Mouse (Mus musculus) hindbrain, postnatal 0 days (tissue): ENCODE data around the gene Gm20547. TPM values are rescaled to one million over a fixed set of nuclear protein-coding genes. Genes with fewer than 3 reads are reported as not detected.
A peak's percentile ranks its signal among the peaks of the same experiment; 100 is the strongest.
"Not testable (repeated sequence)": the region's sequence is repeated elsewhere in the genome, so short reads cannot be mapped to it uniquely, and the experiment has no call there.

Experiments used
- ATAC-seq: fragments of 200-750 bp; cut with Nextera tagmentation; 2 replicates; pipeline ENCODE4 v1.8.0; 2017; ENCODE audit warnings: mild to moderate bottlenecking, moderate TSS enrichment, moderate library complexity
- DNase-seq: peaks from one replicate; pipeline ENCODE4 v3.0.0-alpha.2; 2015; ENCODE audit warnings: low spot score
- H3K27ac ChIP-seq: fragments of 300-500 bp; sonication (generic); 2 replicates; pipeline ENCODE4 v1.5.1; 2014; ENCODE audit warnings: mild to moderate bottlenecking
- H3K27me3 ChIP-seq: fragments of 300-500 bp; sonication (generic); 2 replicates; pipeline ENCODE4 v1.6.1; 2014; ENCODE audit warnings: low read length, mixed read lengths; ENCODE audit not compliant: insufficient read depth
- H3K36me3 ChIP-seq: fragments of 300-500 bp; sonication (generic); 2 replicates; pipeline ENCODE4 v1.6.1; 2014; ENCODE audit warnings: low read length, mixed read lengths; ENCODE audit not compliant: insufficient read depth
- H3K4me1 ChIP-seq: fragments of 300-500 bp; sonication (generic); 2 replicates; pipeline ENCODE4 v1.6.1; 2014; ENCODE audit warnings: antibody characterized with exemption, low read length, mixed read lengths; ENCODE audit not compliant: insufficient read depth
- H3K4me2 ChIP-seq: fragments of 300-500 bp; sonication (generic); 2 replicates; pipeline ENCODE4 v1.6.1; 2014; ENCODE audit warnings: low read depth, mild to moderate bottlenecking, low read length, moderate library complexity, mixed read lengths
- H3K4me3 ChIP-seq: fragments of 300-500 bp; sonication (generic); 2 replicates; pipeline ENCODE4 v1.5.1; 2014; ENCODE audit warnings: low read length
- H3K9ac ChIP-seq: fragments of 300-500 bp; sonication (generic); replicated peaks from 2 replicates; pipeline ENCODE4 v1.6.1; 2014; ENCODE audit warnings: mild to moderate bottlenecking, low read length, moderate library complexity, mixed read lengths
- H3K9me3 ChIP-seq: fragments of 300-500 bp; sonication (generic); 2 replicates; pipeline ENCODE4 v1.6.1; 2016; ENCODE audit warnings: low read length, mixed read lengths
- CTCF ChIP-seq: IDR thresholded peaks from 2 replicates; pipeline ENCODE4 v1.5.1; 2016; ENCODE audit warnings: antibody characterized with exemption, control low read depth, low read depth
- WGBS: fragments of 180-500 bp; shearing (Covaris S2); extraction: QIAGEN DNeasy Blood & Tissue Kit; methylation state at CpG from one replicate; pipeline ENCODE4 v1.1.7; 2014; 5-methylcytosine and 5-hydroxymethylcytosine counted together
- polyA plus RNA-seq: library from polyadenylated mRNA; unstranded; fragments of >200 nt; fragmentation: Nextera tagmentation; extraction: Ambion mirVana; gene quantifications from 2 replicates; pipeline ENCODE4 v1.2.1, GENCODE M21; 2015
- total RNA-seq: library from RNA; depleted of rRNA; stranded (reverse); fragments of >200 nt; gene quantifications from 2 replicates; pipeline ENCODE4 v1.2.3, GENCODE M21; 2014

The Gm20547 gene
- total and polyA plus RNA-seq, 2 experiments from 2014 or later: not detected

- Histone ChIP-seq H3K9ac (no peak overlapping the region), H3K9me3 (no peaks in the 10 kb centered on the region), H3K27ac (no peak overlapping the region), H3K27me3 (no peaks in the 10 kb centered on the region), H3K4me3 (no peak overlapping the region), H3K36me3 (peaks cover 17% of the 10 kb centered on the region; the same call in 1 of the 2 replicates), H3K4me1 (no peaks in the 10 kb centered on the region), H3K4me2 (no peak overlapping the region)
- DNase-seq (no peak), ATAC-seq (no peak)
- TF ChIP-seq CTCF: no peak
- 79% methylated on average over 9 of the region's 9 CpGs for WGBS
Observed at GRCm38 (mm10) chr17:34917188-34917587, 35.3 kb upstream of the Gm20547 start.

- Histone ChIP-seq H3K36me3 (peaks cover 25% of the 10 kb centered on the region; the same call in 1 of the 2 replicates), H3K27ac (no peak overlapping the region), H3K9ac (no peak overlapping the region), H3K9me3 (no peaks in the 10 kb centered on the region), H3K4me1 (no peaks in the 10 kb centered on the region), H3K4me2 (no peak overlapping the region), H3K27me3 (no peaks in the 10 kb centered on the region), H3K4me3 (no peak overlapping the region)
- no peak for ATAC-seq
- TF ChIP-seq CTCF: no peak
- 86% methylated on average over 5 of the region's 5 CpGs for WGBS
- no peak for DNase-seq
Observed at GRCm38 (mm10) chr17:34916316-34916715, 34.5 kb upstream of the Gm20547 start.

GRCm38 (mm10) chr17:34915410-34915831 lies 33.6 kb upstream of the Gm20547 start:
- H3K4me2 ChIP-seq: no peak overlapping the region
- H3K4me3 ChIP-seq: no peak overlapping the region
- no peak overlapping the region for H3K9ac ChIP-seq
- DNase-seq: no peak
- no peak overlapping the region for H3K27ac ChIP-seq
- peak; percentile 36; the same call in 1 of the 2 replicates for TF ChIP-seq CTCF
- H3K36me3 ChIP-seq: peaks cover 34% of the 10 kb centered on the region
- no peak for ATAC-seq
- no peaks in the 10 kb centered on the region for H3K4me1 ChIP-seq
- no peaks in the 10 kb centered on the region for H3K27me3 ChIP-seq
- no peaks in the 10 kb centered on the region for H3K9me3 ChIP-seq
- WGBS: 27% methylated on average over 11 of the region's 11 CpGs

GRCm38 (mm10) chr17:34913930-34914665 lies 32.3 kb upstream of the Gm20547 start, which contains the start of gene Slc44a4:
Slc44a4 (plus strand) TSS chr17:34914466.
- H3K9ac ChIP-seq: no peak within 1 kb of the TSS
- no peak within 1 kb of the TSS for H3K27ac ChIP-seq
- DNase-seq (no peak), ATAC-seq (no peak)
- no peaks in the 10 kb centered on the region for H3K27me3 ChIP-seq
- no peaks in the 10 kb centered on the region for H3K4me1 ChIP-seq
- WGBS: 41% methylated on average over 18 of the region's 18 CpGs
- H3K4me3 ChIP-seq: no peak within 1 kb of the TSS
- no peak for TF ChIP-seq CTCF
- no peaks in the 10 kb centered on the region for H3K9me3 ChIP-seq
- no peak within 1 kb of the TSS for H3K4me2 ChIP-seq
- peaks cover 46% of the 10 kb centered on the region for H3K36me3 ChIP-seq

- H3K36me3 ChIP-seq: peaks cover 67% of the 10 kb centered on the region
- H3K4me3 ChIP-seq: no peak overlapping the region
- whole genome bisulfite sequencing: 35% methylated on average over 5 of the region's 5 CpGs
- H3K27ac ChIP-seq: no peak overlapping the region
- no peak overlapping the region for H3K4me2 ChIP-seq
- peak; percentile 94 for TF ChIP-seq CTCF
- H3K27me3 ChIP-seq: no peaks in the 10 kb centered on the region
- no peaks in the 10 kb centered on the region for H3K4me1 ChIP-seq
- ATAC-seq (peak; percentile 77), DNase-seq (peak; percentile 77)
- H3K9ac ChIP-seq: no peak overlapping the region
- H3K9me3 ChIP-seq: no peaks in the 10 kb centered on the region
Observed at GRCm38 (mm10) chr17:34911945-34912351, 30.1 kb upstream of the Gm20547 start.

GRCm38 (mm10) chr17:34910982-34911381 lies 29.1 kb upstream of the Gm20547 start:
- no peak overlapping the region for H3K27ac ChIP-seq
- no peak overlapping the region for H3K4me3 ChIP-seq
- TF ChIP-seq CTCF: no peak
- H3K27me3 ChIP-seq: no peaks in the 10 kb centered on the region
- H3K36me3 ChIP-seq: peaks cover 76% of the 10 kb centered on the region
- ATAC-seq: no peak
- no peak overlapping the region for H3K4me2 ChIP-seq
- no peak overlapping the region for H3K9ac ChIP-seq
- no peak for DNase-seq
- 85% methylated on average over 10 of the region's 10 CpGs for WGBS
- H3K9me3 ChIP-seq: no peaks in the 10 kb centered on the region
- no peaks in the 10 kb centered on the region for H3K4me1 ChIP-seq

- Histone ChIP-seq H3K36me3 (peaks cover 55% of the 10 kb centered on the region), H3K27me3 (no peaks in the 10 kb centered on the region), H3K9ac (no peak overlapping the region), H3K9me3 (no peaks in the 10 kb centered on the region), H3K27ac (no peak overlapping the region), H3K4me2 (no peak overlapping the region), H3K4me3 (no peak overlapping the region), H3K4me1 (no peaks in the 10 kb centered on the region)
- ATAC-seq (no peak), DNase-seq (no peak)
- WGBS: 90% methylated on average over 9 of the region's 9 CpGs
- TF ChIP-seq CTCF: no peak
Observed at GRCm38 (mm10) chr17:34902895-34903294, 21.1 kb upstream of the Gm20547 start.

GRCm38 (mm10) chr17:34901948-34902347 lies 20.1 kb upstream of the Gm20547 start:
- not testable (repeated sequence) for H3K4me3 ChIP-seq, H3K9ac ChIP-seq, ATAC-seq, H3K27me3 ChIP-seq, H3K9me3 ChIP-seq, H3K27ac ChIP-seq, DNase-seq, H3K4me1 ChIP-seq, H3K4me2 ChIP-seq
- WGBS: 93% methylated on average over 9 of the region's 10 CpGs
- H3K36me3 ChIP-seq: peaks cover 46% of the 10 kb centered on the region

GRCm38 (mm10) chr17:34900826-34901225 lies 19.0 kb upstream of the Gm20547 start:
- not testable (repeated sequence) for H3K9me3 ChIP-seq, H3K9ac ChIP-seq, ATAC-seq, DNase-seq, H3K4me3 ChIP-seq, H3K4me2 ChIP-seq, H3K27me3 ChIP-seq, H3K27ac ChIP-seq, H3K4me1 ChIP-seq
- peaks cover 36% of the 10 kb centered on the region for H3K36me3 ChIP-seq
